Mouse (Mus musculus) neural tube, embryonic 11.5 days (tissue): ENCODE results near the gene Kcnh6. TPM values are rescaled to one million over a fixed set of nuclear protein-coding genes. Genes with fewer than 3 reads are reported as not detected.
"Not testable (repeated sequence)": the region's sequence is repeated elsewhere in the genome, so short reads cannot be mapped to it uniquely, and the experiment has no call there.

Experiments
- ATAC-seq: fragments of 200-750 bp; cut with Nextera tagmentation; 2 replicates; pipeline ENCODE4 v1.8.0; 2017; ENCODE audit warnings: moderate number of reproducible peaks, mild to moderate bottlenecking, moderate TSS enrichment, moderate library complexity; ENCODE audit not compliant: insufficient read depth, low FRiP score, low TSS enrichment
- DNase-seq: peaks from one replicate; pipeline ENCODE4 v3.0.0-alpha.2; 2015; ENCODE audit warnings: low spot score
- H3K27ac ChIP-seq: fragments of 300-500 bp; sonication (generic); 2 replicates; pipeline ENCODE4 v1.5.1; 2014; ENCODE audit warnings: low read depth, mild to moderate bottlenecking, low read length
- H3K27me3 ChIP-seq: fragments of 300-500 bp; sonication (generic); 2 replicates; pipeline ENCODE4 v1.6.1; 2014; ENCODE audit warnings: mild to moderate bottlenecking, low read length, mixed read lengths; ENCODE audit not compliant: control insufficient read depth, insufficient read depth
- H3K36me3 ChIP-seq: fragments of 300-500 bp; sonication (generic); 2 replicates; pipeline ENCODE4 v1.6.1; 2014; ENCODE audit warnings: mild to moderate bottlenecking, low read length, moderate library complexity, mixed read lengths; ENCODE audit not compliant: control insufficient read depth, insufficient read depth
- H3K4me1 ChIP-seq: fragments of 300-500 bp; sonication (generic); 2 replicates; pipeline ENCODE4 v1.6.1; 2014; ENCODE audit warnings: low read length, mixed read lengths; ENCODE audit not compliant: control insufficient read depth, insufficient read depth
- H3K4me2 ChIP-seq: fragments of 300-500 bp; sonication (generic); 2 replicates; pipeline ENCODE4 v1.6.1; 2014; ENCODE audit warnings: low read depth, mild to moderate bottlenecking, moderate library complexity
- H3K4me3 ChIP-seq: fragments of 300-500 bp; sonication (generic); 2 replicates; pipeline ENCODE4 v1.5.1; 2014; ENCODE audit warnings: low read depth, low read length
- H3K9ac ChIP-seq: fragments of 300-500 bp; sonication (generic); 2 replicates; pipeline ENCODE4 v1.6.1; 2014; ENCODE audit warnings: mild to moderate bottlenecking, low read length
- H3K9me3 ChIP-seq: fragments of 300-500 bp; sonication (generic); 2 replicates; pipeline ENCODE4 v1.6.1; 2016; ENCODE audit warnings: low read length; ENCODE audit not compliant: control insufficient read depth
- WGBS: fragments of 180-500 bp; shearing (Covaris S2); extraction: QIAGEN DNeasy Blood & Tissue Kit; methylation state at CpG from one replicate; pipeline ENCODE4 v1.1.7; 2014; 5-methylcytosine and 5-hydroxymethylcytosine counted together
- polyA plus RNA-seq: library from polyadenylated mRNA; unstranded; fragments of >200 nt; fragmentation: Nextera tagmentation; extraction: Ambion mirVana; gene quantifications from 2 replicates; pipeline ENCODE4 v1.2.1, GENCODE M21; 2014

Gene Kcnh6
- polyA plus RNA-seq, 1 experiment from 2014 or later: 0.58 TPM

- DNase-seq (no peak), ATAC-seq (no peak)
- H3K27me3 ChIP-seq: no peaks in the 10 kb centered on the region
- H3K27ac ChIP-seq: no peak overlapping the region
- no peak overlapping the region for H3K9ac ChIP-seq
- no peaks in the 10 kb centered on the region for H3K4me1 ChIP-seq
- no peak overlapping the region for H3K4me2 ChIP-seq
- H3K4me3 ChIP-seq: no peak overlapping the region
- no peaks in the 10 kb centered on the region for H3K9me3 ChIP-seq
- WGBS: 77% methylated on average over 1 of the region's 1 CpGs
- peaks cover 2% of the 10 kb centered on the region for H3K36me3 ChIP-seq
These were observed 52.6 kb downstream of the Kcnh6 start for GRCm38 (mm10) chr11:106060549-106060948.

- WGBS: 88% methylated on average over 1 of the region's 1 CpGs
- Histone ChIP-seq H3K9me3 (no peaks in the 10 kb centered on the region), H3K36me3 (peaks cover 2% of the 10 kb centered on the region; the same call in 1 of the 2 replicates), H3K27ac (no peak overlapping the region), H3K4me1 (no peaks in the 10 kb centered on the region), H3K9ac (no peak overlapping the region), H3K27me3 (no peaks in the 10 kb centered on the region), H3K4me2 (no peak overlapping the region), H3K4me3 (no peak overlapping the region)
- ATAC-seq: no peak
- no peak for DNase-seq
These were observed 53.4 kb downstream of the Kcnh6 start for GRCm38 (mm10) chr11:106061311-106061710.

GRCm38 (mm10) chr11:106063756-106064155 lies 55.8 kb downstream of the Kcnh6 start:
- 84% methylated on average over 5 of the region's 5 CpGs for WGBS
- no peak overlapping the region for H3K4me3 ChIP-seq
- H3K4me1 ChIP-seq: 0 out of 2 replicates have a peak, but pooled peaks cover 5% of the 10 kb centered on the region
- DNase-seq (no peak), ATAC-seq (no peak)
- no peaks in the 10 kb centered on the region for H3K27me3 ChIP-seq
- no peaks in the 10 kb centered on the region; the same call in 1 of the 2 replicates for H3K36me3 ChIP-seq
- no peak overlapping the region for H3K4me2 ChIP-seq
- H3K27ac ChIP-seq: no peak overlapping the region
- H3K9me3 ChIP-seq: no peaks in the 10 kb centered on the region
- no peak overlapping the region for H3K9ac ChIP-seq

GRCm38 (mm10) chr11:106065073-106065922 lies 57.4 kb downstream of the Kcnh6 start:
- Histone ChIP-seq H3K9me3 (no peaks in the 10 kb centered on the region), H3K27ac (no peak overlapping the region), H3K27me3 (no peaks in the 10 kb centered on the region), H3K4me2 (peak overlapping the region; percentile 82), H3K4me3 (peak overlapping the region; percentile 63), H3K4me1 (0 out of 2 replicates have a peak, but pooled peaks cover 5% of the 10 kb centered on the region), H3K36me3 (no peaks in the 10 kb centered on the region; the same call in 1 of the 2 replicates), H3K9ac (peak overlapping the region; percentile 37; the same call in 1 of the 2 replicates)
- DNase-seq (no peak), ATAC-seq (0 out of 2 replicates have a peak, but pooled peaks have one; percentile 4)
- WGBS: 45% methylated on average over 18 of the region's 18 CpGs

GRCm38 (mm10) chr11:106065923-106066571 lies 58.1 kb downstream of the Kcnh6 start, which contains the start of gene Taco1:
TSS of gene Taco1 (plus strand) at chr11:106066061.
- H3K4me3 ChIP-seq: peak within 1 kb of the TSS; percentile 63
- H3K9ac ChIP-seq: peak within 1 kb of the TSS; percentile 76
- DNase-seq (peak; percentile 93), ATAC-seq (peak; percentile 95)
- H3K36me3 ChIP-seq: no peaks in the 10 kb centered on the region
- H3K9me3 ChIP-seq: no peaks in the 10 kb centered on the region
- H3K4me1 ChIP-seq: 0 out of 2 replicates have a peak, but pooled peaks cover 5% of the 10 kb centered on the region
- no peaks in the 10 kb centered on the region for H3K27me3 ChIP-seq
- H3K27ac ChIP-seq: peak within 1 kb of the TSS; percentile 51
- WGBS: under 1% methylated on average over 49 of the region's 49 CpGs
- peak within 1 kb of the TSS; percentile 82 for H3K4me2 ChIP-seq

GRCm38 (mm10) chr11:106066616-106067015 lies 58.7 kb downstream of the Kcnh6 start:
- ATAC-seq, H3K9me3 ChIP-seq, H3K4me1 ChIP-seq, H3K27me3 ChIP-seq, H3K36me3 ChIP-seq, H3K27ac ChIP-seq: not testable (repeated sequence)
- peak; percentile 67 for DNase-seq
- WGBS: 18% methylated on average over 23 of the region's 23 CpGs
- H3K4me3 ChIP-seq: peak overlapping the region; percentile 63
- H3K4me2 ChIP-seq: peak overlapping the region; percentile 82
- H3K9ac ChIP-seq: peak overlapping the region; percentile 76

- ATAC-seq (no peak), DNase-seq (no peak)
- H3K27ac ChIP-seq: no peak overlapping the region
- H3K4me1 ChIP-seq: no peaks in the 10 kb centered on the region
- no peaks in the 10 kb centered on the region for H3K9me3 ChIP-seq
- 87% methylated on average over 3 of the region's 3 CpGs for WGBS
- H3K36me3 ChIP-seq: peaks cover 2% of the 10 kb centered on the region; the same call in 1 of the 2 replicates
- H3K4me2 ChIP-seq: no peak overlapping the region
- no peak overlapping the region for H3K9ac ChIP-seq
- no peak overlapping the region for H3K4me3 ChIP-seq
- H3K27me3 ChIP-seq: no peaks in the 10 kb centered on the region
These were observed 65.8 kb downstream of the Kcnh6 start for GRCm38 (mm10) chr11:106073774-106074173.

- Histone ChIP-seq H3K9ac (no peak overlapping the region), H3K9me3 (no peaks in the 10 kb centered on the region), H3K4me1 (no peaks in the 10 kb centered on the region), H3K27ac (no peak overlapping the region), H3K4me3 (no peak overlapping the region), H3K36me3 (peaks cover 2% of the 10 kb centered on the region; the same call in 1 of the 2 replicates), H3K27me3 (no peaks in the 10 kb centered on the region), H3K4me2 (no peak overlapping the region)
- ATAC-seq (no peak), DNase-seq (peak; percentile 76)
- WGBS: 8% methylated on average over 4 of the region's 4 CpGs
These were observed 68.4 kb downstream of the Kcnh6 start for GRCm38 (mm10) chr11:106076321-106076720.
